Mouse (Mus musculus): Measurements from ENCODE around the gene Gss.

Gss gene

DNA sequence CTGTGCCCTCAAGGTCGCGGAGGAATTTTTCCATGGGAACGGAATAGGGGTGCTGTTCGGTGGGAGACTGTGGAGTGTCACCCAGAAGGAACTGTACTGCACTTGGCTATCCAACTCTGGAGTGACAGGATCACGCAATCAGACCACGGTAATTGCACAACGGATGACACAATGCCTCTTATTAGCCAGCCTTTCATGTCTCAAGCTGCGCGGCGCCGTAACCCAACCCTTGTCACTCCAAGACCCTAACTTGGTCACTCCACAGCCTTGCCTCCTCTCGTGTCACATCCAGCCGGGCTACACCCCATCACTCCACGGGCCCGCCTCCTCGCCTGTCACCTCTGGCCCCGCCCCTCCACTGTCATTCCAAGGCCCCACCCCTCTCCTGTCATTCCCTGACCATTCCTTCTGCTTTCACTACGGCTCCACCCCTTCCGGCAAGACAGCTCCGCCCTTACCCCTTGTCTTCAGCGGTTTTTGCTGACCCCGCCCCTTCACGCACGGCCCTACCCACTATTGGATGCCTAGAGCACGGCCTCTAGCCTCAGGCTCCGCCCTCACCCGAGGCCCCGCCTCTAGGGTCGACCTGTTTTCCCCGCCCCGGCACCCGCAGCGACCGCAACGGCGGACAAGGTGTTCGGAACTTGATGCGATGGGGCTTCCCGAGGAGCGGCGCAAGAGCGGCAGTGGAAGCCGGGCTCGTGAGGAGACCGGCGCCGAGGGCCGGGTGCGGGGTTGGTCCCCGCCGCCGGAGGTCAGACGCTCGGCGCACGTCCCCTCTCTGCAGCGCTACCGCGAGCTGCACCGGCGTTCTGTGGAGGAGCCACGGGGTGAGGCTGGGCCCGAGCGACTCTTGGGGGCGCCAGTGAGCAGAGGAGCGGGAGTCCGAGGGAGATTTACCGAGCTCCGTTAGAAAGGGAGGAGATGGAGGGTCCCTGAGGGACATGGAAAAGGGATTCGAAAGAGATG, 74.9 kb downstream of the Gss start, which contains the start of the genes Acss2 and Ggt7:
Acss2 (plus strand) TSS at position 494 of the 969 bp plus-strand sequence.
Ggt7 (minus strand) TSS at position 783 of the 969 bp plus-strand sequence.
- peak; percentile 79 for DNase-seq (ENCODE audit: extremely low spot score, low read depth, low spot score)

DNA sequence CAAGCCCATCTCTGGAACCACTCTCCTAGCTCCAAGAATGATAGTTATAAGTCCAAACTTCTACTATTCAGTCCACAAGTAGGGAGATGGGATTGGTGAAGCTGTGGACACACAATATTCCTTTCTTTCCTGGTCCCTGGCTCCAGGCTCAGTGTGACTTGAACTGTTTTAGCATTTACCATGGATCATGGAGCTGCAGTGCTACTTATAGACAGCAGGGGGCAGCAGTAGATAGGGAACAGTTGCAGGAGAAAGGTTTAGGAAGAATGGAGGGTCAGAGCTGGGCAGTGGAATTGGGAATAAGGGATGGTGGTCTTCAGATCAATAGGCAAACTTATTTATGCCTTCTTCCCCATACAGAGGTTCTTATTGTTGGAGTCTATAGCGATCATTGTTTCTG, 76.7 kb downstream of the Gss start:
- peak; percentile 37 for DNase-seq (ENCODE audit: extremely low spot score, low read depth, low spot score)

DNA sequence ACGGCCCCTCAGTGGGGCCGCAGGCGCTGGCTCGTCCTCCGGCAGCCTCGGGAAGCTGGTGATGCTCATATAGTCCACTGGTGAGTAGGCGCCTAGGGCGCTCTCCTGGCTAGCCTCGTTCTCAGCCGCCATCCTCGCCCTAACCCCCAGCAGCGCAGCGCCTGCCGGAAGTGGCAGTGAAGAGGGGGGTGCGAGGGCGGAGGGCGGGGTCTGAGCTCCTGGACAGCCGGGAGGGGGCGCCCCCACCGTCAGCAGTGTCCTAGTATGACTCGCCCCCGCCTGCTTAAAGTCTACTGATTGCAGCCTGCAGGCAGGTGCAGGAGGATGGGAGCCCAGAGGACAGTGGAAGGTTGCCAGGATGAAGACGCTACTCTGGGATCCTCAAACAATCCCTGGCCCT, 77.9 kb downstream of the Gss start:
- DNase-seq (ENCODE audit: extremely low spot score, low read depth, low spot score) = no peak

- no peak for DNase-seq (ENCODE audit: extremely low spot score, low read depth, low spot score)
Observed at GRCm38 (mm10) chr2:155513543-155513942, 79.1 kb downstream of the Gss start.

Measured in hindlimb bud, embryonic 11.5 days (tissue).